Mouse (Mus musculus) lung, postnatal 0 days (tissue): ENCODE results near the gene Pde10a. TPM values are rescaled to one million over a fixed set of nuclear protein-coding genes. Genes with fewer than 3 reads are reported as not detected.

ENCODE experiments used
- ATAC-seq: fragments of 200-750 bp; cut with Nextera tagmentation; 2 replicates; pipeline ENCODE4 v1.8.0; 2017; ENCODE audit warnings: moderate library complexity
- DNase-seq: peaks from one replicate; pipeline ENCODE4 v3.0.0-alpha.2; 2016; ENCODE audit warnings: low spot score
- H3K27ac ChIP-seq: fragments of 300-500 bp; sonication (generic); 2 replicates; pipeline ENCODE4 v1.5.1; 2014; ENCODE audit warnings: antibody characterized with exemption, mild to moderate bottlenecking, low read length, mixed read lengths
- H3K27me3 ChIP-seq: fragments of 300-500 bp; sonication (generic); replicated peaks from 2 replicates; pipeline ENCODE4 v1.6.1; 2014; ENCODE audit warnings: low read length, mixed read lengths; ENCODE audit not compliant: insufficient read depth
- H3K36me3 ChIP-seq: fragments of 300-500 bp; sonication (generic); 2 replicates; pipeline ENCODE4 v1.6.1; 2014; ENCODE audit warnings: low read length, mixed read lengths; ENCODE audit not compliant: insufficient read depth
- H3K4me1 ChIP-seq: fragments of 300-500 bp; sonication (generic); 2 replicates; pipeline ENCODE4 v1.6.1; 2014; ENCODE audit warnings: antibody characterized with exemption, low read depth, low read length, mixed read lengths; ENCODE audit not compliant: insufficient read depth
- H3K4me2 ChIP-seq: fragments of 300-500 bp; sonication (generic); replicated peaks from 2 replicates; pipeline ENCODE4 v1.6.1; 2014; ENCODE audit warnings: low read depth, mild to moderate bottlenecking, low read length, moderate library complexity, mixed read lengths
- H3K4me3 ChIP-seq: fragments of 300-500 bp; sonication (generic); 2 replicates; pipeline ENCODE4 v1.5.1; 2014; ENCODE audit warnings: low read depth, low read length
- H3K9ac ChIP-seq: fragments of 300-500 bp; sonication (generic); replicated peaks from 2 replicates; pipeline ENCODE4 v1.6.1; 2014; ENCODE audit warnings: low read depth, mild to moderate bottlenecking
- H3K9me3 ChIP-seq: fragments of 300-500 bp; sonication (generic); 2 replicates; pipeline ENCODE4 v1.6.1; 2016; ENCODE audit warnings: low read length, mixed read lengths
- CTCF ChIP-seq: IDR thresholded peaks from 2 replicates; pipeline ENCODE4 v1.5.1; 2016; ENCODE audit warnings: antibody characterized with exemption, mild to moderate bottlenecking
- EP300 ChIP-seq: IDR thresholded peaks from 2 replicates; pipeline ENCODE4 v1.6.1; 2016; ENCODE audit warnings: antibody characterized with exemption, mild to moderate bottlenecking, control low read depth
- WGBS: fragments of 180-500 bp; shearing (Covaris S2); extraction: QIAGEN DNeasy Blood & Tissue Kit; methylation state at CpG from one replicate; pipeline ENCODE4 v1.1.7; 2014; 5-methylcytosine and 5-hydroxymethylcytosine counted together
- polyA plus RNA-seq: library from polyadenylated mRNA; unstranded; fragments of >200 nt; fragmentation: Nextera tagmentation; extraction: Ambion mirVana; gene quantifications from 2 replicates; pipeline ENCODE4 v1.2.1, GENCODE M21; 2015

Pde10a gene
- polyA plus RNA-seq, 1 experiment from 2014 or later: 0.86 TPM

DNA sequence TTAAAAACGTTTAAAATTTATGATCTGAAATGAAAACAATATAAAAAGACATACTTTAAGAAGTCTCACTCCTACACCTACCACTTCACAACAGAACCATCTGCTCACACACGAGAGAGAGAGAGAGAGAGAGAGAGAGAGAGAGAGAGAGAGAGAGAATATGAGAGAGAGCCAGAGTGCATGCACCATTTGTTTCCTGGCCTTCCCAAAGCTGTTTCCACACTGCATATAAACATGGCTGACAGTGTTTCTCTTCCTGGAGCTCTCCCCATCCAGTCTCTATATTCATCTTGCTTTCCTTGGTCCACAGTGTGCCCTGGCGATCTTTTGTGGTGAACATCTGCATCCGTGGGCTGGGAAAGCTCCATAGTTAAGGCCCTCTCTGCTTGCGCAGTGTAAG, 253.7 kb downstream of the Pde10a start:
- no peak overlapping the region for H3K4me3 ChIP-seq
- H3K27ac ChIP-seq: no peak overlapping the region
- TF ChIP-seq EP300 (no peak), CTCF (no peak)
- ATAC-seq: no peak
- H3K4me2 ChIP-seq: no peak overlapping the region
- WGBS: 57% methylated on average over 5 of the region's 5 CpGs
- no peak for DNase-seq
- no peaks in the 10 kb centered on the region for H3K4me1 ChIP-seq
- H3K9ac ChIP-seq: no peak overlapping the region
- no peaks in the 10 kb centered on the region for H3K9me3 ChIP-seq
- H3K27me3 ChIP-seq: no peaks in the 10 kb centered on the region
- no peaks in the 10 kb centered on the region for H3K36me3 ChIP-seq

DNA sequence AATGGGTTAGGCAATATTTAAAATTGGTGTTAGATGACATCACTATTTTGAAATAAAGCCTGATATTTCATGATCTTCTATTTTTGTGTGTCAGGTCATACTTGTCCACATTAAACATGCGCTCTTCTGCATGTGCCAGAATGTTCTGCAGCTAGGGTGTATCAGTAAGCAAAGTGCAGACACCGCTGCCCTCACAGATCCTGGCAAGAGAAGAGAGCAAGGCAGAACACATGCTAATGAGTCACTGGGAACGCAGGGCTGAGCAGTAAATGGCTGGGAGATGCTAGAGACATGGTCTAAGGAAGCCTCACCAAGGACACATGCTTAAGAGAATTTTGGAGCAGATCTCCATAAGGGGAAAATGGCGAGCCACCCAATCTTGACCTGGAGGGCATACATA, 255.3 kb downstream of the Pde10a start:
- DNase-seq (no peak), ATAC-seq (no peak)
- H3K9me3 ChIP-seq: no peaks in the 10 kb centered on the region
- no peak overlapping the region for H3K4me2 ChIP-seq
- no peaks in the 10 kb centered on the region for H3K4me1 ChIP-seq
- no peak overlapping the region for H3K4me3 ChIP-seq
- H3K36me3 ChIP-seq: no peaks in the 10 kb centered on the region
- no peak overlapping the region for H3K9ac ChIP-seq
- WGBS: 86% methylated on average over 4 of the region's 4 CpGs
- TF ChIP-seq EP300 (no peak), CTCF (no peak)
- H3K27ac ChIP-seq: no peak overlapping the region
- no peaks in the 10 kb centered on the region for H3K27me3 ChIP-seq

DNA sequence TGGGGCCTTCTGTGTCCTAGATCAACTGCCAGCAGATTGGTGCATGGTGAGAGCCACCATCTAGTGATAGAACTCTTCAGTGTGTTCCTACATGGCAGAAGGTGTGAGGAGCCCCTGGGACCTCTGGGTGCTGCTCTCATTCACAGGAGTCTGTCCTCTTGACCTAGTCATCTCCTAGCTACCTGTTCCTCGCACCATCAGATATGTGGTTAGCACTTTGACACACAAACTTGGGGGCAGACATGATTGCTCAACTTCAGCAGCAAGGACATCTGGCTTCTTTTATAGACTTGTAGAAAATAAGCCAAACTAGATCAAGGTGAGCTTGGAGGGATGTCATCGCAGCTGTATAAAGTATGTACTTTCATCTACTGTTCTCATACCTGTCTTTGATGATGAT, 255.9 kb downstream of the Pde10a start:
- no peaks in the 10 kb centered on the region for H3K4me1 ChIP-seq
- no peak overlapping the region for H3K9ac ChIP-seq
- DNase-seq (no peak), ATAC-seq (no peak)
- no peak overlapping the region for H3K27ac ChIP-seq
- no peaks in the 10 kb centered on the region for H3K36me3 ChIP-seq
- no peak overlapping the region for H3K4me2 ChIP-seq
- no peak overlapping the region for H3K4me3 ChIP-seq
- no peaks in the 10 kb centered on the region for H3K9me3 ChIP-seq
- WGBS: 85% methylated on average over 2 of the region's 2 CpGs
- TF ChIP-seq EP300 (no peak), CTCF (no peak)
- H3K27me3 ChIP-seq: no peaks in the 10 kb centered on the region

GRCm38 (mm10) chr17:8781576-8781975, 256.4 kb downstream of the Pde10a start:
- Histone ChIP-seq H3K4me3 (no peak overlapping the region), H3K9ac (no peak overlapping the region), H3K27ac (no peak overlapping the region), H3K36me3 (no peaks in the 10 kb centered on the region), H3K4me2 (no peak overlapping the region), H3K9me3 (no peaks in the 10 kb centered on the region), H3K4me1 (no peaks in the 10 kb centered on the region), H3K27me3 (no peaks in the 10 kb centered on the region)
- ATAC-seq (no peak), DNase-seq (no peak)
- WGBS: 77% methylated on average over 1 of the region's 1 CpGs
- TF ChIP-seq EP300 (no peak), CTCF (no peak)

- 88% methylated on average over 6 of the region's 6 CpGs for WGBS
- no peaks in the 10 kb centered on the region for H3K36me3 ChIP-seq
- no peaks in the 10 kb centered on the region for H3K9me3 ChIP-seq
- no peak for DNase-seq
- H3K27me3 ChIP-seq: no peaks in the 10 kb centered on the region
- no peak overlapping the region for H3K4me3 ChIP-seq
- no peak overlapping the region for H3K9ac ChIP-seq
- H3K4me2 ChIP-seq: no peak overlapping the region
- ATAC-seq: no peak
- no peak overlapping the region for H3K27ac ChIP-seq
- no peaks in the 10 kb centered on the region for H3K4me1 ChIP-seq
- TF ChIP-seq EP300: no peak
- TF ChIP-seq CTCF: no peak
These were observed 260.7 kb downstream of the Pde10a start for GRCm38 (mm10) chr17:8785908-8786307.

GRCm38 (mm10) chr17:8786484-8786883, 261.3 kb downstream of the Pde10a start:
- no peak overlapping the region for H3K4me2 ChIP-seq
- no peak overlapping the region for H3K4me3 ChIP-seq
- no peaks in the 10 kb centered on the region for H3K9me3 ChIP-seq
- WGBS: 82% methylated on average over 4 of the region's 4 CpGs
- no peaks in the 10 kb centered on the region for H3K27me3 ChIP-seq
- H3K9ac ChIP-seq: no peak overlapping the region
- no peak for TF ChIP-seq EP300
- TF ChIP-seq CTCF: no peak
- no peaks in the 10 kb centered on the region for H3K4me1 ChIP-seq
- H3K27ac ChIP-seq: no peak overlapping the region
- ATAC-seq (no peak), DNase-seq (no peak)
- no peaks in the 10 kb centered on the region for H3K36me3 ChIP-seq

DNA sequence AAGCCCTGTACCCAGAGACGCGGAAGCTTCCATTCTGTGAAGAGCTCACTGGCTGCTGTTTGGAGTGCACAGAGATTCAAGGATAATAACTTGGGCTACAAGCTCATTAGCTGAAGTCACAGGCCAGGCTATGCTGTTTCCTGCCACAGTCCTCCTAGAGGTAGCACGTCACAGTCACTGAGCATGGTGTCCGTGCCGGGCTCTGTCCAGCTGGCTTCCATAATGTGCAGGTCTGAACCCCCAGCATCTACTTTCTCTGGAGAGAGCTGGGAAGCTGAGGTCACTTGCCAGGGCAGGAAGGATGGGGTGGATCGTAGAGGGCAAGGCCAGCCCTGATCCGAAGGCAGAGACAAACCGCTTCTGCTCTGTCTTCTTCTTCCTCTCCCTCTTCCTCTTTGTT, 262.6 kb downstream of the Pde10a start:
- H3K27me3 ChIP-seq: no peaks in the 10 kb centered on the region
- H3K4me1 ChIP-seq: no peaks in the 10 kb centered on the region
- no peaks in the 10 kb centered on the region for H3K36me3 ChIP-seq
- TF ChIP-seq EP300 (no peak), CTCF (no peak)
- no peak for DNase-seq
- H3K9ac ChIP-seq: no peak overlapping the region
- 47% methylated on average over 8 of the region's 8 CpGs for WGBS
- no peak for ATAC-seq
- H3K27ac ChIP-seq: no peak overlapping the region
- H3K4me2 ChIP-seq: no peak overlapping the region
- no peak overlapping the region for H3K4me3 ChIP-seq
- no peaks in the 10 kb centered on the region for H3K9me3 ChIP-seq
